Mouse (Mus musculus): ENCODE measurements around the gene Bmf.

The Bmf gene

DNA sequence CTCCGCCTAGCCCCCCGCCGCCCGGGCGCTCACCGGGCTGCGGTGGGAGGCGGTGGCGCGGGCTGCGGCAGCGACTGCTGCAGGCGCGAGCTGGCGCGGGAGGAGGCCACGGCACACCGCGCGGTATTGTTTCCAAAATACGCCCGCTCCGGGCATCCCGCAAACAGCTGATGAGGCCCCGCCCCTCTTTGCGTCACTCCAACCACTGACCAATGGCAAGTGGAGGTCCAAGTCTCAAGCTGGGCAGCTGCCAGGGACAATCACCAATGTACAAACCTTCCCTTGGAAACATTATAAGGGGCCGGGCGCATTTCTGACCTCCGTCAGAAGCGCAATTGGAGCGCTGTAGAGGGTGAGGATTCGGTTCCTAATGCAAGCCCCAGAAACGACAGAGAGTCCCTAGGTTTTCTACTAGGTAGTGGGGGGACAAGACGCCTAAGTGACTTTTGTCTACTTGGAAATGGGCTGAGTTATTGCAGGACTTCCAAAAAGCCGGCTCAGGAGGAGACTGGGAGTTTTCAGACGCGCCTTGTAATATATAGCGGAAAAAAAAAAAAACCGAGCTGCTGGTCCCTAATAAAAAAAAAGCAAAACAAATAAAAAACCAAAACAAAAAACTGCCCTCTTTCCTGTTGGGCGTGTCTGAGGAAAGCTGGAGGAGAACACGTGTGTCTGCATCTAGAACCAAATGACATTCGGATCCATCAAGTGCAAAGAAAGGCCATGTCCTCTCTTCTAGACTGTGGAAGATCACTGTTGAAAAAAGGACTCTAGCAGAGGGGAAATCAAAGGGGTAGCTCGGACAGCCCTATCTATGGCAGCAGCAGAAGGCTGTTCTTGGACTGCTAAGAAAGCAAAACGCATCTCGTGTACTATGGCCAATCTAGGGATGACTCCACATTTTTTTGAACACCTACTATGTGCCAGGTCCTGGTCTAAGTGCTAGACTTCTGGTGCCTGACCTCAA, at the start of gene Bmf:
Gene Bmf (minus strand): TSS at position 181 of the 967 bp plus-strand sequence.
- peak; percentile 99 for DNase-seq

DNA sequence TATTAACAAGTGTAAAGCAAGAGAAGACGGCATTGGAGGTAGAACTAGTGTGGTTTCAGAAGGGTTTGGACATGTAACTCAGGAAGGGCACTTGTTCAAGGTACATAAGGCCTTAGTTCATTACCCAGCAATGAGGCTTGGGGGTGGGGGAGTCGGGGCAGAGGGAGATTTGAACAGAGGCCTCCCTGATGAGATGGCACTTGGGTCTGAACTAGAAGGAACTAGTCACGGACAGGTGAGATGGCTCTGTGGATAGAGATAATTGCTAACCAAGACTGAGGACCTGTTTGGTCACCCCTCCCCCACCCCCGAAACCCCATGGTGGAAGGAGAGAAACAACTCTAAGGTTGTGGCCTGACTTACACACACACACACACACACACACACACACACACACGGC, 49.6 kb upstream of the Bmf start:
- no peak for DNase-seq

DNA sequence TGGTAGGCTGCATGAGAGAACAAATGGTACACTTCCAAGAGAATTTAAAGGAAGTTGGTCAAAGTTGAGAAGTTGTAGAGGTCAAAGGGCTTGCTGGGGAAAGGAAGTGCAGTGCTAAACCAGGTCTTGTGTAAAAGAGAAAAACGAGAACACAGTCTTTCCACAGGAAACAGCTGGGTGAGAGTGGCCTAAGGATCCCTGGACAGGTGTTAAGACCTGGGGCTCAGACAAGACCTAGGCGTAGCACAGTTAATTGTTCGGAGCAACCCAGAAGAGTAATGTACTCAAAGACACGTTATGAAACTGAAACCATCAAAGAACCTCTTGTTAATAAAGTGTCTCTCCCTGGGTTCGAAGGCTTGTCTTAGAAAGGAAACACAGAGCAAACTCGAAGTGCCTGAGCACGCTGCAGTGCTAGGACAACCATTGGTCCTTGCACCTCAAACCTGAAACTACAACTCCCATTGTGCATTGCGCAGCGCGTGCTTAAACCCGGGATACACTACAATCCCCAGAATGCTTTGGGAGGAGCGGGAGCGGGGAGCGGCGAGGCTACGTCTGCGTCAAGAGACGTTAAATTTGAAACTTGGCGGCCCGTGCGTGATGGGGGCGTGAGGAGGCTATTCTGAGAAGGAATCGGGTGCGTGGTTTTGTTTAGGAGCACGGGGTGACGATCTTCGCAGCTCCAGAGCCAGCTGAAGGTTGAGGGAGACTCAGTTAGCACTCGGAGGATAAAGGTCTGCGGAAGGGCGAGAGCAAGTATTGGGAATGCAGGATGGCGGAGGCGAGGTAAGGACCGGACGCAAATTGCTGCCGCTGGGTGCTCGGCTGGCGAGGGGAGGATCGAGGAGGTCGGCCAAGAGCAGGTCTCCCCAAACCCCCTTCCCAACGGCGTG, 48.4 kb upstream of the Bmf start, which contains the start of gene Bub1b:
Gene Bub1b (plus strand): TSS at position 539 of the 896 bp plus-strand sequence.
- DNase-seq, result peak; percentile 81

DNA sequence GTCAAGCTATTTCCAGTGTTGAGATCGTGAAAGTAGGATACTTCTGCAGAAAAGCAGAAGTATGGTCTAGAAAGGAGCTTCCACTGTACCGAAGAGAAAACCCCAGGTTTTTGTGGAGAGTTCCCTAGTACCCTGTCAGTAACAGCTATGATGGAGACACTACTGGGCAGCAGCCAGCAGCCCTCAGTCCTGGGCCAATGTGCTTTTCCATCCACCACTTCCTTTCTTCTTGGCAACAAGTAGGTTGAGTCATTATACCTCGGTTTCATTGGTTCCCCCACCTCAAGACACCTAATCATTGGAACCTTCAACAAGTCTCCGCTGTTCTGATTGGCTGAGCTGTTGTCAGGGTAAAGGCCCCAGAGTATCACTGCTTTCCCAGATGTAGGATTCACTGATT, 41.6 kb upstream of the Bmf start:
- no peak for DNase-seq

DNA sequence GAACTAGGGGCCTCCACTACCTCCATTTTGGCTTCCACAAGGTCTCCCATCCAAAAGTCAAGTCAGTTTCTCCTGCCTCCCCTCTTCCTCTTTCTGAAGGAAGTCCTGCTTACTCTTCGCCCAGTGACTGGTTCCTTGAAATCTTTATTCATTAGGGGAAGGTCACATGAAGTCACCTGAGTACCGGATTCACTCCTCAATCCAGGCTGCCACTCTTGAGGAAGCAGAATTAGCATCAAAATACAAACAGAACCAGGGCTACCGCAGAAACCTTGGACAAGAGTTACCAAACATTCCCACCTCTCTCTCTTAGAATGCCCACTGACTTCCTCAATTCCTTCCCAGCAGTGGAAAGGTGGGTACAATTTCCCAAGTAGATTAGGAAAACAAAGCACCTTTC, 38.2 kb upstream of the Bmf start:
- no peak for DNase-seq

DNA sequence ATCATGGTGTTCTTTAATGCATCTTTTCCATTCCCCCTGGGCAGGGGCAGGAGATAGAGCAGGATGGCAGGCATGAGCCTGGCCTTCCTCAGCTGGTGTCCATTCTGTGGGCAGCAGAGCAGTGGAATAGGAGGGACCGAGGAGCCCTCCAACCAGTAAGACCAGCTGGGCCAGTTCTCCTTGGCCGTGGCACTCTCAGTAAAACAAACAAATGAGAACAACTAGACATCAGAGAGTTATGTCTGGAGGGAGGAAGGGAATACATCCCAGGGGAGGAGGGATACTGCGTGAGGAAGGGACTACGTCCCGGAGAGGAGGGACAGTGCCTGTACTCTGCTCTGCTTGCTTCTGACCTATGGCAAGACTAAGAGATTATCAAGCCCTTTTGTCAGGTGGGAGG, 36.5 kb upstream of the Bmf start:
- no peak for DNase-seq

DNA sequence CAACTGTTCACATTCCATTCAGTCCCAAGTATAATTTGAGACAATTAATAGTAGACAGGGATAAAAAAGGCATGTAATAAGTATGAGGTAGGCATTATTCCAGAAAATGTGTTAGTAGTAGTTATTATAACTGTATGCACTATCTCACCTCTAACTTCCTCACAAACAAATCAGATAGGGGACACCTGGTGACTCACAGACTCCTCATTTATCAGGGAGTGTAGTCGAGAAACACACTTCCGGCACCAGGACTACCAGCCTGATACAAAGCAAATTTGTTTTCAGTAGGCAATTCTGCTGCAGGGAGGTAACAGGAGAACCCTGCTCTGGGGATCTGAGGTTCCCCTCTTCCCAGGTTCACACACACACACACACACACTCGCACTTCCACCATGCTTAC, 23.6 kb upstream of the Bmf start:
- no peak for DNase-seq

DNA sequence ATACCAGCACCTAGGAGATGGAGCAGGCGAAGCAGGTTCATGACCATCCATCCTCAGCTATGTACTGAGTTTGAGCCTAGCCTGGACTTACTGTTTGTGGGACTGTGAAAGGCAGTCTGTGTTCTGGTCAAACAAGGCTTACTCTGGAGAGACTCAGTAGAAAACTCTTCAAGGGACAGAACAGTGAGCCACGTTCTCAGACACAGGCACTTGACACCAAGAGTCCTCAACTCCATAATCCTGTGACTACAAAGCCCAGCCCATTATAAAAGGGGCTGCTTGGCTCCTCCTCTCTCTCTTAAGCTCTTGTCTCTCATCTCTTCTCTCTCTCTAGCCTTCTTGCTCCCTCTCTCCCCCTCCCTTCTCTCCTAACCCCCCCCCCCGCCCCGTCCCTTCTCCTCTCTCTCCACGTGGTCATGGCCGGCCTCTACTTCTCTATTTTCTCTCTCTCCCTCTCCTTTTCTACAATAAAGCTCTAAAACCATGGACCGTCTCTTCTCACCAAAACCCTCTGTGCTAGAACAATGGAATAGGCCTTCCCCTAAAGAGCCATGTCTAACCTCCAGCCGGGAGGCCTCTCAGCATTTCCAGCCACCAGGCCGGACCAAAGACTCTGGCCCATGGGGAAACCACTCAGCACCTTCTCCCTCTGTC, 22.8 kb upstream of the Bmf start:
- no peak for DNase-seq

DNA sequence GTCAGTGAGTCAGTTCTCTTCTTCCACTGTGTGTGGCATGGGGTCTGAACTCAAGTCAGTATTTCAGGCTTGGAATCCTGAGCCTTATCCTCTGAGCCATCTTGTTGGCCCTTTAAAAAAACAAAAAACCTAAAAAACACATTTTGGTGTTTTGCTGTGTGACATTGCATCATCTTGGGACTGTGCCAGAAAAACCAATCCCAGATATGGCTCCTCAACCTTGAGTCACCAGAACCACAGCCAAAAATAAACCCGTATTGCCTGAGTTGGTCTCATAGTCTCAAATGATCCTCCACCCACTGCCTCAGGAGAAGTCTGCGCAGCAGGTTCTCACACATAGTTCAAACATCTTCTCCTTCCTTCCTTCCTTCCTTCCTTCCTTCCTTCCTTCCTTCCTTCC, 21.5 kb upstream of the Bmf start:
- no peak for DNase-seq

DNA sequence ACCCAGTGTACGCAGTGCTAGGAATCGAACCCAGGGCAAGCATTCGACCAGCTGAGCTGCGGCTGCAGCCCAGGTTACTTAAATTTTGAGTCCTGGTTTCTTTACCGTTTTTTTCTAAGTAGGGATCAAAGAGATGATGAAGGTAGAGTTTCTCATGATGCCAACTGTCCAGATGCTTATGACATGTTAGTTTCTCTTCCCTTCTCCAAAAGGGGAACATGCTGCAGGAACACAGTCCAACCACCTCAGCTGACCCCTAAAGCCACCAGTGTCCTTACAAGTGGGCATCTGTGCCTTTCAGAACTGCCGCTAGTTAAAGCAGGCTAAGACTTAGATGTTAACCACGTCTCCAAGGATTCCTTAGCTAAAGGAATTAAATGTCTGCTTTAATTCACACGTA, 17.7 kb upstream of the Bmf start:
- DNase-seq, result no peak

DNA sequence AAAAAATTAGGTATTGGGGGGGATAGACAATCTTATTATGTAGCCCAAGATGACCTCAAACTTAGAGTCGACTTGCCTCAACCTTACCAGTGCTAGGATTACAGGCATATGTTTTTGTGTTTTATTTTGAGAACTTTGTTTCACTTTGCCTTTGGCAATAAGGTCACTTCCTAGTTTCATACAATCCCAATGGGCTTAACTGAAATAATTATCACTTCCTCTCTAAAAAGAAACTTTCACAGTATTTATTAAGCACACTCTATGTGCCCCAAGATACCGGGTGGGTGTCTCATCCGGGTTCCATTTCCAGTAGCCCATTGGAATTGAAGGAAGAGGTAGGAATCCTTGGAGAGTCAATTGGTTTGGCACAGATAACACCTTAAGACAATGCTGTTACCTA, 12.9 kb upstream of the Bmf start:
- DNase-seq, result no peak

DNA sequence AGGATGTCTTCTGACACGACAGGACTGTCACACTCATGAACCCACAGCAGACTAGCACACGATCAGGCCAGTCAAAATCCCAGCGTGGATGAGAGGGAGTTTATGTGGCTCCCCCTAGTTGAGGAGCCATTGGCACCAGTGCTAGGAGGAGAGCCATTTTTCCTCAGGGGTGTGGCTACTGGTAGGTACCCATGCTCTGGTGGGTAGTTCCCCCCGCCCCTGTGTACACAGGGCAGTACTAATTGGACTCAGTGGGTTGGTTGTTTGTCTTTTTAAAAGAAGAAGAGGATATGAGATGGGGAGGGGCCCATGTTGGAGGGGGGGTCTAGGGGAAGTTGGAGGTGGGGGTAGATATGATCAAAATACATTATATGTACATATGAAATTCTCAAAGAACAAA, 12.5 kb upstream of the Bmf start:
- no peak for DNase-seq

DNA sequence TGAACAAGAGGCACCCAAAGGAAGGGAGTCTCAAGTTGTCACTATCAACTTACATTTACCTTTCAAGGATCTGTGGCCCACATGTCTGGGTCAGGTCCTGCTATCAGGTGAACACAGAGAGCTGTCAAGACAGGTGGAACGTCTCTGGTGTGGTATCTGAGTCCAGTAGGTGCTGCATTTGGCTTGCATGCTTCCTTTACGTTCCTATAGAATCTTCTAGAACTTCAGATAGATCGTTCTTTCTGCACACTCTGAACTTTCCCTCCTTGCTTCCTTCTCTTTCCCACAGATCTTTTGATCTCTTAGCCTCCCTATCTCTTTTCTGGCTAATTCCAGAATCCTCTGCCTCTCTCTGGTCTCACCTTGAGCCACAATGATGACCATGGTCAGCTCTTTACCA, 8.9 kb upstream of the Bmf start:
- no peak for DNase-seq

DNA sequence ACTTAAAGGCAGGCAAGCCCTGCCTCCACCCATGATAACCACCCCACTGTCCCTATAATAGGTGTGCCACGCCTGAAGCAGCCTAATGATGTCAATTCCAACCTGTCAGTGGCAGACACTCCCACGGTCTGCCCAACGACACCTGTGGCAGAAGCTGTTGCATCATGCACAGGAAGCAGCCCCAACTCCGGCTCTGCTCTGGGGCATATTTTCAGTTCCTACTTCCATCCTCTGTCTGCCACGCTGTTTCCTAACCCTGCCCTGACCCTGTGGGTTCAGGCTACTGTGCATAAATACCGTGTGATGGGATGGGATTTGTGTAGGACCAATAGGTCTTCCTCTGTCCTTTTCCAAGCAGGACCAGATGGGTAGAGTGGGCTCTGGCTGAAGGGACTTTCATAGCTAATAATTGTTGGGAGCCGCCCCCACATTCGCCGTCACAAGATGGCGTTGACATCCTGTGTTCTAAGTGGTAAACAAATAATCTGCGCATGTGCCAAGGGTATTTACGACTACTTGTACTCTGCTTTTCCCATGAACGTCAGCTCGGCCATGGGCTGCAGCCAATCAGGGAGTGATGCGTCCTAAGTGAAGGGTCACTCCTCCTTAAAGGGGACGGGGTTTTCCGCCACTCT, 5.0 kb upstream of the Bmf start:
- peak; percentile 51 for DNase-seq

DNA sequence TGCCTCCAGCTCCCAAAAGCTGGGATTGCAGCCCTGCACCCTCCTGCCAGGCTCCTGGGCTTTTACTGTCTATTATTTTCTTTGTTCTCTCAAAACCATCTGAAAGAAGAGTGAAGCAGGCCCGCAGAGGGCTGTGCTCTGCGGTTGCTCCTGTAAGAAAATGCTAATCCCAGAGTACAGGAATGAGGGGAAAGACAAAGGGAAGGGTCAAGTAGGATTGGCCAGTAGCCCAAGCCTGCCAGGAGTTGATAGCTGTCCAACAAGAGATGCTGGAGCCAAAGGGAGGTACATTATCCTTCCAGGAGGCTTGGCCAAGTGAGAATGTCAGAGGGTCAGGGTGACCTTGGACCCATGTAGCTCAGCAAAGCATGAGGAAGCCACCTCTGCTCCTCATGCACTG, 2.1 kb upstream of the Bmf start:
- no peak for DNase-seq

DNA sequence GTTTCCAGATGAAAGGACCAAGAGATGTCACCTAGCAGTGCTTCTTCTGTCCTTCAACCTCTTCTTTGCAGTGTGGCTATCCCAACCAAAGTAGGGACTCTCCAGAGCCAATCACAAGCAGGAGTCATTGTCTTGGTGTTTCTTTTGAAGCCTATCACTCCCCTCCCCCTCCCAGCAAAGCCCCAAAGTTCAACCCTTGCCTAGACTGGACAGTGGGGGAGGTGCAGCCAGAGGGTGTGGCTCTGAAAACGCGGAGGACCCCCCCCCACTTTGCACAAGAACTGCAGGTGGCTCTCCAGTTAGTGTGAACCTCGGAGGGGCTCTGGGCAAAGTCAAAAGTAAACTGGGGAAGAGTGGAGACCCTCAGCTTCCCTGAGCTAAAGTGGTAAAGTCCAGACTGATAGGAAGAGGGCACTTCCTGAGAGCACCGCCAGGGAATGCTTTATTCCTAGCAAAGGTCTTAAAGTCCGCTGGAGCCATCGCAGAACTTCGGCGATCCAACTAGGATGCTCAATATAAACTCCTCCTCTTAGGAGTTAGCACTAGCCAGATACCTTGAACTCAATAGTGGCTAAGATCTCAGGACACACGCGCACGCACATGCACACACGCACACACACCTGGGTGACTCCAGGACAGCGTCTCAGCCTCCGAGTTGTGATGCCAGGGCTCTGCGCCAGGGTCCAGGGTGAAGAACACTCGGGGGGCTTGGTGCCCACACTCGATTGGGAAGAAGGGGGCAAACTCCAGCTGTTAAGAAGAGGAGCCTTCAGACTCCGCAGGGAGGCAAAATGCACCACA, 866 bp downstream of the Bmf start:
- no peak for DNase-seq

DNA sequence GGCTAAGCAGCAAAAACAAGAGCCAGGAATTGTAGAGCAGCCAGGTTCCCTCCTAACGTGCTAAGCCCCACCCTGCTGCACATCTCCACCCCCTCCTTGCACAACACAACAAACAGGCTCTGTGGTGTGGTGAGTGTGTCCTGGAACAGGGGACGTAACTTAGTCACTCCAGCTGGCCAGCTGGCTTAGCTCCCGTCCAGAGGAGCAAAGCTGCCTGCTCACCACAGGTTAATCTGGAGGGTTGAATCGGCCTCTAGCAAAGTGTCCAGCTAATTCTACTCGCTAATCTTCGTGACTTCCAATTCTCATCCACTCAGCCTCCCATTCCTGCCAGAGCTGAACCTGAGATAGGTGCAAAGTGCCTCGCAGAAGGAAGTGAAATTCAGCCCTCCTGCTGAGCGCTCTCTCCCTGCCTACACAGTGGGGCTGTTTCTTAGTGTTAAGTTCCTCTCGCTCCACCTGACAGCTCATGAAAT, 1.9 kb downstream of the Bmf start:
- DNase-seq, result no peak

DNA sequence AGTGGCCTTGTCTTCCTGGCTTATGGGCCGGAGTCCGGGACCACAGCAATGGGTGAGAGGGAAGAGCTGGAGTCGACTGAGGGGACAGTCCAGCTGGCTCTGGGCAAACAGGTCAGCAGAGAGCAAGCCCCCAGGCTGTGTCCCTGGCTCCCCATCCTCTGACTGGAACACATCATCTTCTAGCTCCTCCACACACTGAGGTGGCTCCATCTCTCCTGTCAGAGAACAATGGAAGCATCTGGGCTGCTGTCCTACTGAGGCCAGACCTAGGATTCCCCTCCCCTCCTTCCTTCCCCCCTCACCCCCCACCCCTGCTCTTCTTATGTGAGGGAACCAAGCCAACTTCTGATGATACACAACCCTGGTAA, 2.7 kb downstream of the Bmf start:
- no peak for DNase-seq

DNA sequence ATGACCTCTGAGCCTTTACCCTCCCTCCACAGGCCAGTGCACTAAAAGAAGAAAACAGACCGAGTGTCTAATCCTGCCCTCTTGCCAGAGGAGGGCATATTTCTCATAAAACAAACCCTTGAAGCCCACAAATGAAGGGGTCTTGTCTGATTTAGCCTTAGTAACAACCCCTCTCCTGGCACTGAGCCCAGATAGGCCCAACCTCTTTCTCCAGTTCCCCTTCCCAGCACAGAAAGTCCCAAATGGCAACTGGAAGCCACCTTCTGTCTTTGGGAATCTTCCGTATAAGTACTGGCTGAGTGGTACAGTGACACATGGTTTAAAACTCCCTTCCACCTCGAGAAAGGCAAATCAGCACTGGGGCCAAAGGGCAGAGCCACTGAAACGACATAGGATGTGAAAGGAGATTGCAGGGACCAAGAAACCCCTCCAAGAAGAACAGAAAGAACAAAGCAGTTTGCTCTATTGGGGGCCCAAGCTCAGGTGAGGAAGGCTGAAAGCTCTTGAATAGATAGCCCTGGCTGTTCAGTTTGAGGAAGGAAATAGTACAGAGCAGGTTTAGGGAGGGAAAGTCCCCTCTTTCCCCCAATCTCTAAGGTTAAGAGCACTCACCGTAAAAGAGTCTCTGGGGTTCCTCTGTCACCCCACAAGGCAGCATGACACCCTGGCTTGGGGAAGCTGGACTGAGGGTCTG, 3.2 kb downstream of the Bmf start:
- no peak for DNase-seq

DNA sequence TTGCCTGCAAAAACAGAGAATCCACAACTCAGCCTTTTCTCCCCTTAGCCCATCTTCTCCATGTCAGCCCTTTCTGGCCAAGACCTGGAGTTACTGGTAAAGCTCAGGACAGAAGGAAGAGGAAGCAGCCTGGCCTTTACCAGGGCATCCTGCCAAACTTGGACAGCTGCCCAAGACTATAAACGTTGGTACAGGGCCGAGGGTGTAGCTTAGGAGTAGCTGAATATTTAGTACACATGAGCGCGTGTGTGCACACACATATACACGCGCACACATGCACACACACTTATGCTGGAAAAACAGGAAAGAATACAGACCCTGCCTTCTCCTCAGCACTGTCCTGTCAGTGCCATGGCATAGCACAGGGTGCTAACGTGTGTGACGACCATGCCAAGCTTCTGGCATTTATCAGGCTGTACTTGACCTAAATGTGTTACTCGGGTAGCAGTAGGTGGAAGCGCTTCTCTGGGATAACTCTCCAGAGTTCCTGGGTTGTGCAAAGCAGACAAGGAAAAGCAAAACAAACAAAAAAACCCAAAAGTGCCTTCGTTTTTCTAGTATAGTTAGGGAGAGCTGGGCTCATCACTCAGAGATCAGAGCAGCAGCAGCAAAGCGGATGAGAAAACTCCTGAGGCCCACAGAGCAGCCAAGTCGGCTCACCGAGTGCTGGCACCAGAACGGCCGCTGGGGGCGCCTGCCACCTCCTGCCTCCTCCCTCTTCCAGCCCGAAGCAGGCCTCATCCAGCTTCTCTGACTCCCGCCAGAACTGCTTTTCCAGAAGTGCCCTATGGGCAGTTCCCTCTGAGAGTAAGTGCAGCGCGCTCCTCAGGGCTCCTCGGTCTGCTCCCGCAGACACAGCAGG, 4.0 kb downstream of the Bmf start:
- peak; percentile 91 for DNase-seq
